Mouse (Mus musculus) stomach, postnatal 0 days (tissue): Measurements from ENCODE around the gene Klhl36.

Source experiments
- CTCF ChIP-seq: IDR thresholded peaks from 2 replicates; pipeline ENCODE4 v1.5.1; 2016; ENCODE audit warnings: antibody characterized with exemption, low read depth, mild to moderate bottlenecking, moderate library complexity
- EP300 ChIP-seq: optimal IDR thresholded peaks from 2 replicates; pipeline ENCODE3; 2016; ENCODE audit warnings: antibody characterized with exemption

DNA sequence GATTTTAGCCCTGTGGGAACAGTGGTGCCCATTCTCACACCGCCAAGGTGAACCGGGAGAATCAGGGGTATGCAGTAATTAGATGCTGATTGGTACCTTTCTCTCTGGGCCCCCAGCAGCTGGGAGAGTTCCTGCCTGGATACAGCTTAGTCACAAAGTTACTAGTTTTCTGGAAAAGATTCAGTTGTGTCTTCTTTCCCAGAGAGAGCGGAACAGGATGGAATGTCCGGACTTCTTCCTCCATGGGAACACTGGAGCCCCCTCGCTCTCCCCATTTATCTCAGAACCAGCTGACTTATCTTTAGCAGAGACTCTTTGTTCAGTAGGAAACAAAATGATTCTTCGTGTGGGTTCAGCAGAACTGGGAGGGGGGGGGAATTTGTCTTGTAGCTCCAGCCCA is 683 bp downstream of the Klhl36 start:
- no peak for TF ChIP-seq CTCF
- TF ChIP-seq EP300: no peak
